Mouse (Mus musculus): ENCODE measurements around the gene A630076J17Rik.

Gene A630076J17Rik

GRCm38 (mm10) chr3:107230527-107230926 lies at the start of gene A630076J17Rik:
Gene A630076J17Rik (plus strand): TSS chr3:107230614.
- DNase-seq (ENCODE audit: low spot score in 2 of 2), result no peak

GRCm38 (mm10) chr3:107180860-107181259 lies 49.6 kb upstream of the A630076J17Rik start:
- no peak for DNase-seq (ENCODE audit: low spot score in 2 of 2)

GRCm38 (mm10) chr3:107182756-107183155 lies 47.7 kb upstream of the A630076J17Rik start, which contains the start of gene Kcna10:
Gene Kcna10 (plus strand): TSS chr3:107183056.
- no peak for DNase-seq (ENCODE audit: low spot score in 2 of 2)

- no peak for DNase-seq (ENCODE audit: low spot score in 2 of 2)
Measured at GRCm38 (mm10) chr3:107183178-107183577, 47.2 kb upstream of the A630076J17Rik start.

GRCm38 (mm10) chr3:107185597-107185996 lies 44.8 kb upstream of the A630076J17Rik start:
- DNase-seq (ENCODE audit: low spot score in 2 of 2), result no peak

GRCm38 (mm10) chr3:107187022-107187421 lies 43.4 kb upstream of the A630076J17Rik start:
- no peak for DNase-seq (ENCODE audit: low spot score in 2 of 2)

GRCm38 (mm10) chr3:107188226-107188899 lies 42.1 kb upstream of the A630076J17Rik start:
- no peak for DNase-seq (ENCODE audit: low spot score in 2 of 2)

GRCm38 (mm10) chr3:107201310-107202180 lies 28.9 kb upstream of the A630076J17Rik start:
- no peak for DNase-seq (ENCODE audit: low spot score in 2 of 2)

- DNase-seq (ENCODE audit: low spot score in 2 of 2), result no peak
Measured at GRCm38 (mm10) chr3:107204413-107204812, 26.0 kb upstream of the A630076J17Rik start.

GRCm38 (mm10) chr3:107205170-107205569 lies 25.2 kb upstream of the A630076J17Rik start:
- no peak for DNase-seq (ENCODE audit: low spot score in 2 of 2)

- peak; percentile 67 to 69 for DNase-seq (ENCODE audit: low spot score in 2 of 2)
Measured at GRCm38 (mm10) chr3:107205994-107206393, 24.4 kb upstream of the A630076J17Rik start.

GRCm38 (mm10) chr3:107206490-107207150 lies 23.8 kb upstream of the A630076J17Rik start:
- no peak for DNase-seq (ENCODE audit: low spot score in 2 of 2)

GRCm38 (mm10) chr3:107207625-107208253 lies 22.7 kb upstream of the A630076J17Rik start:
- DNase-seq (ENCODE audit: low spot score in 2 of 2), result no peak

- no peak for DNase-seq (ENCODE audit: low spot score in 2 of 2)
Measured at GRCm38 (mm10) chr3:107214606-107215005, 15.8 kb upstream of the A630076J17Rik start.

- DNase-seq (ENCODE audit: low spot score in 2 of 2), result no peak
Measured at GRCm38 (mm10) chr3:107216400-107217100, 13.9 kb upstream of the A630076J17Rik start.

- DNase-seq (ENCODE audit: low spot score in 2 of 2), result no peak
Measured at GRCm38 (mm10) chr3:107217101-107217480, 13.3 kb upstream of the A630076J17Rik start.

- no peak for DNase-seq (ENCODE audit: low spot score in 2 of 2)
Measured at GRCm38 (mm10) chr3:107218572-107218971, 11.8 kb upstream of the A630076J17Rik start.

GRCm38 (mm10) chr3:107221608-107222007 lies 8.8 kb upstream of the A630076J17Rik start, which contains the start of gene Cym:
Gene Cym (minus strand): TSS chr3:107221732.
- no peak for DNase-seq (ENCODE audit: low spot score in 2 of 2)

GRCm38 (mm10) chr3:107223230-107223629 lies 7.2 kb upstream of the A630076J17Rik start:
- no peak for DNase-seq (ENCODE audit: low spot score in 2 of 2)

- no peak for DNase-seq (ENCODE audit: low spot score in 2 of 2)
Measured at GRCm38 (mm10) chr3:107225820-107226219, 4.6 kb upstream of the A630076J17Rik start.

- DNase-seq (ENCODE audit: low spot score in 2 of 2), result no peak
Measured at GRCm38 (mm10) chr3:107229221-107229620, 1.2 kb upstream of the A630076J17Rik start.
